Mouse (Mus musculus): ENCODE data around the gene Gm32802. TPM values are rescaled to one million over a fixed set of nuclear protein-coding genes. Genes with fewer than 3 reads are reported as not detected.

Gm32802 gene
- polyA plus RNA-seq (2017; shearing (Covaris generic)), result under 1 TPM in 1 of 2 experiments, not detected in 1; 0.11 TPM

DNA sequence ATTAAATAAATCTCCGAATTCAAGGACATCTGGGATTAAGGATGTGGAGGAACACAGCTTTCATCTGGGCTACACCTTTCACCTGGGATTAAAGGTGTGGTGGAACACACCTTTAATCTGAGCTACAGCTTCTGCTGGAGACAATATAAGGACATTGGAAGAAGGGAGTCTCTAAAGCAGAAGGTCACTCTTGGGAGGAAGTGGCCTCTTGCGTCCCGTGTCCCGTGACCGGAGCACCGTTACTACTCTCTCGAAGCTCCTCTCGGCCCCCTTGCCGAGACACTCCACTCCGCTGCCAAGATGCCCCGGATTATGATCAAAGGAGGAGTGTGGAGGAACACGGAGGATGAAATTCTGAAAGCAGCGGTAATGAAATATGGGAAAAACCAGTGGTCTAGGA is at the start of gene Gm32802:
Gene Gm32802 (plus strand): TSS at position 301 of the 400 bp plus-strand sequence.

DNA sequence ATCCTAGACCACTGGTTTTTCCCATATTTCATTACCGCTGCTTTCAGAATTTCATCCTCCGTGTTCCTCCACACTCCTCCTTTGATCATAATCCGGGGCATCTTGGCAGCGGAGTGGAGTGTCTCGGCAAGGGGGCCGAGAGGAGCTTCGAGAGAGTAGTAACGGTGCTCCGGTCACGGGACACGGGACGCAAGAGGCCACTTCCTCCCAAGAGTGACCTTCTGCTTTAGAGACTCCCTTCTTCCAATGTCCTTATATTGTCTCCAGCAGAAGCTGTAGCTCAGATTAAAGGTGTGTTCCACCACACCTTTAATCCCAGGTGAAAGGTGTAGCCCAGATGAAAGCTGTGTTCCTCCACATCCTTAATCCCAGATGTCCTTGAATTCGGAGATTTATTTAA is 17.8 kb upstream of the Gm32802 start, which contains the start of gene Gm32717:
Gene Gm32717 (minus strand): TSS at position 101 of the 400 bp plus-strand sequence.

GRCm38 (mm10) chr10:118294938-118295337 is 36.5 kb downstream of the Gm32802 start, which contains the start of gene Iltifb:
Gene Iltifb, minus strand, starts transcription at chr10:118295038.

Other genes starting within 250 kb of the Gm32802 start
- 10 to 100 TPM in 1 of 2 experiments, 1 to 10 TPM in 1; 7.0 to 11.2 TPM for gene Mdm1, start 116.9 kb upstream of the Gm32802 start, polyA plus RNA-seq (2017; shearing (Covaris generic))
- gene Il22, start 53.7 kb upstream of the Gm32802 start, polyA plus RNA-seq (2017; shearing (Covaris generic)), result not detected
- under 1 TPM in 1 of 2 experiments, not detected in 1; 0.11 TPM for gene Gm32717, start 17.9 kb upstream of the Gm32802 start, polyA plus RNA-seq (2017; shearing (Covaris generic))
- 1 to 10 TPM in 1 of 2 experiments, not detected in 1; 1.1 TPM for gene Iltifb, start 36.4 kb downstream of the Gm32802 start, polyA plus RNA-seq (2017; shearing (Covaris generic))
- gene Gm9040, start 68.3 kb downstream of the Gm32802 start, polyA plus RNA-seq (2017; shearing (Covaris generic)), result not detected
- not detected for gene Gm9044, start 73.7 kb downstream of the Gm32802 start, polyA plus RNA-seq (2017; shearing (Covaris generic))
- gene Gm9045, start 79.1 kb downstream of the Gm32802 start, polyA plus RNA-seq (2017; shearing (Covaris generic)), result under 1 TPM in 1 of 2 experiments, not detected in 1; 0.22 TPM
- gene Gm9046, start 84.6 kb downstream of the Gm32802 start, polyA plus RNA-seq (2017; shearing (Covaris generic)), result not detected
- gene Gm9048, start 90.0 kb downstream of the Gm32802 start, polyA plus RNA-seq (2017; shearing (Covaris generic)), result under 1 TPM in 1 of 2 experiments, not detected in 1; 0.69 TPM
- under 1 TPM in 1 of 2 experiments, not detected in 1; 0.22 TPM for gene Gm9049, start 95.4 kb downstream of the Gm32802 start, polyA plus RNA-seq (2017; shearing (Covaris generic))
- 1 to 10 TPM; 8.2 to 9.0 TPM for gene Ifng, start 182.4 kb downstream of the Gm32802 start, polyA plus RNA-seq (2017; shearing (Covaris generic))

All from activated CD4-positive, CD25-positive, alpha-beta regulatory T cell (primary cell).